Mouse (Mus musculus): ENCODE results near the gene Nudt2. TPM values are rescaled to one million over a fixed set of nuclear protein-coding genes. Genes with fewer than 3 reads are reported as not detected.

The Nudt2 gene
- polyA plus RNA-seq, 1 experiment = 6.1 TPM

DNA sequence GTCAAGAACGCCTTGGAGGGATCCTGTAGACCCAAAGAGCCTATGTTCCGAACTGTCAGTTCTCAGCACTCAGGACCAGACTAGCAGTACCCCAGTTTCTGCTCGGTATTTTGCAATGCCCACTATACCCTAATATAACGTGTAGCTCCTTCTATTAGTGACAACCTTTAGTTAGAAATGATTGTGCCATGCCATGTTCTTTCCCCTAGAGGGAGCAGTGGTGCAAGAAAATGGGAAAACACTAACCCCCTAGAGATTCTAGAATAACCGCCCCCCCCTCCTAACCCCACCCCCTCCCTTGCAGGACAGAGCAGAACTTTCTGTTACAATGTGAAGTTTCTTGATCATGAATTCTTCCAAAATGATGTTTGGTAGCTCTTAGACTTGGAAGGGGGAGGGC lies 39.4 kb downstream of the Nudt2 start:
- Histone ChIP-seq H3K4me1 (replicated peaks; ENCODE audit: control insufficient read depth, insufficient read depth, low read length) (peaks cover 22% of the 10 kb centered on the region), H3K4me3 (ENCODE audit: control insufficient read depth, insufficient read depth, low read length) (no peak overlapping the region), H3K27me3 (ENCODE audit: control insufficient read depth, insufficient read depth, low read length) (peaks cover 10% of the 10 kb centered on the region), H3K36me3 (ENCODE audit: control insufficient read depth, insufficient read depth, low read length) (no peaks in the 10 kb centered on the region), H3K27ac (ENCODE audit: control insufficient read depth, insufficient read depth, low read length) (no peak overlapping the region)
- TF ChIP-seq CTCF (IDR thresholded peaks at IDR 0.05; ENCODE audit: borderline replicate concordance, control insufficient read depth, extremely low read depth, insufficient read depth, low read length, poor library complexity) = no peak
- no peak for TF ChIP-seq POLR2A (IDR thresholded peaks at IDR 0.05; ENCODE audit: control insufficient read depth, extremely low read depth, insufficient read depth, low read length, poor library complexity)
- DNase-seq = no peak
- WGBS = 85% methylated on average over 5 of the region's 5 CpGs

DNA sequence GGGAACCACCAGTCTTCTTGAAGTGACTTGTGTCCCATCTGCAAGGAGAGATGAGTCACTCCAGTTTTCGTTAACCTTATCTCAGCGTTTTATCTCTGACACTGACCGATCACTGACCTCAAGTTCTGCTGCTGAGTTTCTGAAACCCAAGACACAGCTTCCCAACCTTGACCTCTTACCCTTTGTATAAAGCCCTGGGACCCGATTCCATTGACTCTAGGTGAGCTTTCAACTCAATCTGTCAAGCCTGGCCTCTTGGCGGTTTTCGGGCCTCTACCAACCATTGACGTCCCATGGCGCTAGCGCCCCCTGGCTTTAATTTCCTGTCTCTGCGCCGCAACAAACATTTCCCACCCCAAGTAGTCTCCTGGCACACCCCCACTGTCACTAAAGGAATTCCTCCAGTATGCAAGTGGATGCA lies 40.2 kb downstream of the Nudt2 start:
- TF ChIP-seq POLR2A (IDR thresholded peaks at IDR 0.05; ENCODE audit: control insufficient read depth, extremely low read depth, insufficient read depth, low read length, poor library complexity) (no peak), CTCF (IDR thresholded peaks at IDR 0.05; ENCODE audit: borderline replicate concordance, control insufficient read depth, extremely low read depth, insufficient read depth, low read length, poor library complexity) (no peak)
- Histone ChIP-seq H3K4me3 (ENCODE audit: control insufficient read depth, insufficient read depth, low read length) (no peak overlapping the region), H3K27me3 (ENCODE audit: control insufficient read depth, insufficient read depth, low read length) (peaks cover 10% of the 10 kb centered on the region), H3K27ac (ENCODE audit: control insufficient read depth, insufficient read depth, low read length) (no peak overlapping the region), H3K36me3 (ENCODE audit: control insufficient read depth, insufficient read depth, low read length) (no peaks in the 10 kb centered on the region), H3K4me1 (replicated peaks; ENCODE audit: control insufficient read depth, insufficient read depth, low read length) (peaks cover 22% of the 10 kb centered on the region)
- WGBS = 78% methylated on average over 11 of the region's 11 CpGs
- no peak for DNase-seq

DNA sequence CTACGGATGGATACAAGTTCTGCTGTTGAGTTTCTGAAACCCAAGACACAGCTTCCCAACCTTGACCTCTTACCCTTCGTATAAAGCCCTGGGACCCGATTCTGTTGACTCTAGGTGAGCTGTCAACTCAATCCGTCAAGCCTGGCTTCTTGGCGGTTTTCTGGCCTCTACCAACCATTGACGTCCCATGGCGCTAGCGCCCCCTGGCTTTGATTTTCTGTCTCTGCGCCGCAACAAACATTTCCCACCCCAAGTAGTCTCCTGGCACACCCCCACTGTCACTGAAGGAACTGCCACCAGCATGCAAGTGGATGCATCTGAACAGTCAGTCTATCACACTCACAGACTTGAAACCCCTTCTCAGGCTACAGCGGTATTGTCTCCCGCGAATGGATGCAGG lies 41.2 kb downstream of the Nudt2 start:
- TF ChIP-seq POLR2A (IDR thresholded peaks at IDR 0.05; ENCODE audit: control insufficient read depth, extremely low read depth, insufficient read depth, low read length, poor library complexity) (no peak), CTCF (IDR thresholded peaks at IDR 0.05; ENCODE audit: borderline replicate concordance, control insufficient read depth, extremely low read depth, insufficient read depth, low read length, poor library complexity) (peak; percentile 23; the same call in 1 of the 2 replicates)
- WGBS = 19% methylated on average over 13 of the region's 13 CpGs
- H3K4me3 ChIP-seq (ENCODE audit: control insufficient read depth, insufficient read depth, low read length) = no peak overlapping the region
- peaks cover 10% of the 10 kb centered on the region for H3K27me3 ChIP-seq (ENCODE audit: control insufficient read depth, insufficient read depth, low read length)
- no peaks in the 10 kb centered on the region for H3K36me3 ChIP-seq (ENCODE audit: control insufficient read depth, insufficient read depth, low read length)
- peak; percentile 35 for DNase-seq
- H3K27ac ChIP-seq (ENCODE audit: control insufficient read depth, insufficient read depth, low read length) = no peak overlapping the region
- peaks cover 22% of the 10 kb centered on the region for H3K4me1 ChIP-seq (replicated peaks; ENCODE audit: control insufficient read depth, insufficient read depth, low read length)

DNA sequence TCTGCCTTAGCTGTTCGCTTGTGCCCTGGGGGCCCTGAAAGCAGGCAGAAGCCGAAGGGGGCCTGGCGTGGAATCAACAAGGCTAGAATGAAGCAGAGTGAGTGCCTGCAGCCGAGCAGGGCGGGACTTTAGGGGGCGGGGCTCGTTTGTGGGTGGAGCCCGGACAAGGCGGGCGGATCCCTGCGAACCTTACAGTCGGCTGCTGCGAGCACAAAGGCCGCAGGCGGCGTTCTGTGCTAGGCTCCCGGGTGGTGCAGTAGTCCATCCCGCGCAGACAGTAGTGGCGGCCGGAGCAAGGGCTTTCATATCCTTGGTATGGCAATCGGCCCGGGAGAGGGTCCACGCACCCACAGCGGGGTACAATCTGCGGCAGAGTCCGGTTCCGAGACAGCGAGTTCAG lies 42.0 kb downstream of the Nudt2 start:
- Histone ChIP-seq H3K27me3 (ENCODE audit: control insufficient read depth, insufficient read depth, low read length) (peaks cover 10% of the 10 kb centered on the region), H3K4me1 (replicated peaks; ENCODE audit: control insufficient read depth, insufficient read depth, low read length) (peaks cover 22% of the 10 kb centered on the region), H3K4me3 (ENCODE audit: control insufficient read depth, insufficient read depth, low read length) (peak overlapping the region; percentile 8; the same call in 1 of the 2 replicates), H3K36me3 (ENCODE audit: control insufficient read depth, insufficient read depth, low read length) (no peaks in the 10 kb centered on the region), H3K27ac (ENCODE audit: control insufficient read depth, insufficient read depth, low read length) (no peak overlapping the region)
- DNase-seq = peak; percentile 66
- 1% methylated on average over 29 of the region's 29 CpGs for WGBS
- TF ChIP-seq CTCF (IDR thresholded peaks at IDR 0.05; ENCODE audit: borderline replicate concordance, control insufficient read depth, extremely low read depth, insufficient read depth, low read length, poor library complexity) (no peak), POLR2A (IDR thresholded peaks at IDR 0.05; ENCODE audit: control insufficient read depth, extremely low read depth, insufficient read depth, low read length, poor library complexity) (no peak)

DNA sequence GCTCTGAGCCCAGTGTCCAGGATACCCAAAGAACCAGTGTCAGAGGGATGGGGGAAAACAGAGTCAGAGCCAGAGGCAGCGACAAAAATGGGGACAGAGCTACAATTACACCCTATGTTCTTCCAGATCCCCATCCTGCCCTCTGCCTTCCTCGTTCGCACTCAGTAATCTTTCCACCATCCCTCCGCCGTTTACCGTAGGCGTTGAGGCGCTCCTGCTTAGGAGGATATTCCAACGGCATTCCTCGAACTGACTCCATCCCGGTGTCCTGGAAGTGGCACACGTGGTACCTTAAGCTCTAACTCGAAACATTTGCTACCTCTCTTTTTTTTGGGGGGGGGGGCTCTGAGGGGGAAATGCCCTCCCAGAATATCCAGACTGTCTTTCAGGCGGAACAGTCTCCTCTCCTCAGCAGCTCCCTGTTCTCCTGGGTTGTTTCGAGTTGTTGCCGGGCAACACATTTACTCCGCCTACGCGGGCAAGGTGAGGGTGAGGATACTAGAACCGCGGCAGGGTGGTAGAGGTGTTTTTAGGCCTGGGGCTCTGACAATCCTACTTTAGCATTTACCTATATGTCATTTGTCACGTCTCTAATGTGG lies 42.5 kb downstream of the Nudt2 start:
- TF ChIP-seq POLR2A (IDR thresholded peaks at IDR 0.05; ENCODE audit: control insufficient read depth, extremely low read depth, insufficient read depth, low read length, poor library complexity) (no peak), CTCF (IDR thresholded peaks at IDR 0.05; ENCODE audit: borderline replicate concordance, control insufficient read depth, extremely low read depth, insufficient read depth, low read length, poor library complexity) (no peak)
- Histone ChIP-seq H3K27ac (ENCODE audit: control insufficient read depth, insufficient read depth, low read length) (no peak overlapping the region), H3K27me3 (ENCODE audit: control insufficient read depth, insufficient read depth, low read length) (peaks cover 8% of the 10 kb centered on the region), H3K36me3 (ENCODE audit: control insufficient read depth, insufficient read depth, low read length) (no peaks in the 10 kb centered on the region), H3K4me1 (replicated peaks; ENCODE audit: control insufficient read depth, insufficient read depth, low read length) (peaks cover 19% of the 10 kb centered on the region), H3K4me3 (ENCODE audit: control insufficient read depth, insufficient read depth, low read length) (peak overlapping the region; percentile 8; the same call in 1 of the 2 replicates)
- WGBS = 19% methylated on average over 22 of the region's 22 CpGs
- DNase-seq = no peak

DNA sequence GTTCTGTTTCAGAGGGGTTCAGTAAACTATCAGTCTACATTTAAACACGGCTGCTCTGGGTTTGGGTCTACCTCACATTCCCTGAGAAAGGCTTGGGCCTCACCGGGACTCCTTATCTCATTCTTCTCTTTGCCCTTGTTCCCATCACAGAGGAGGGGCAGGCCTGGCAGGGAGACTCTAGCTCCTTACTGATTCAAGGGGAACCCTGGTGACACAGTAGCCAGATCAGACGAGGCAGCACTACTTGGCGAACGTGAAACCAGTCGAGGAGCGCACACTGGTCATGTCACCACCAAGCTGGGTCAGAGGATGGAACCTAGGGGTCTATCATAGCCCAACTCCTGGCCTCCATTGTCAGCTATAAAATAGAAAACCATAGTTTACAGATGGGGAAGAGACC lies 43.0 kb downstream of the Nudt2 start:
- no peak for DNase-seq
- Histone ChIP-seq H3K27me3 (ENCODE audit: control insufficient read depth, insufficient read depth, low read length) (peaks cover 8% of the 10 kb centered on the region), H3K36me3 (ENCODE audit: control insufficient read depth, insufficient read depth, low read length) (no peaks in the 10 kb centered on the region), H3K4me1 (replicated peaks; ENCODE audit: control insufficient read depth, insufficient read depth, low read length) (peaks cover 14% of the 10 kb centered on the region), H3K4me3 (ENCODE audit: control insufficient read depth, insufficient read depth, low read length) (no peak overlapping the region), H3K27ac (ENCODE audit: control insufficient read depth, insufficient read depth, low read length) (no peak overlapping the region)
- WGBS = 61% methylated on average over 7 of the region's 7 CpGs
- TF ChIP-seq CTCF (IDR thresholded peaks at IDR 0.05; ENCODE audit: borderline replicate concordance, control insufficient read depth, extremely low read depth, insufficient read depth, low read length, poor library complexity) = no peak
- TF ChIP-seq POLR2A (IDR thresholded peaks at IDR 0.05; ENCODE audit: control insufficient read depth, extremely low read depth, insufficient read depth, low read length, poor library complexity) = no peak

All from thymus, adult 2 months (tissue).